Mouse (Mus musculus): ENCODE measurements around the gene Slc35e2.
"Not testable (repeated sequence)": the region's sequence is repeated elsewhere in the genome, so short reads cannot be mapped to it uniquely, and the experiment has no call there.

The Slc35e2 gene

DNA sequence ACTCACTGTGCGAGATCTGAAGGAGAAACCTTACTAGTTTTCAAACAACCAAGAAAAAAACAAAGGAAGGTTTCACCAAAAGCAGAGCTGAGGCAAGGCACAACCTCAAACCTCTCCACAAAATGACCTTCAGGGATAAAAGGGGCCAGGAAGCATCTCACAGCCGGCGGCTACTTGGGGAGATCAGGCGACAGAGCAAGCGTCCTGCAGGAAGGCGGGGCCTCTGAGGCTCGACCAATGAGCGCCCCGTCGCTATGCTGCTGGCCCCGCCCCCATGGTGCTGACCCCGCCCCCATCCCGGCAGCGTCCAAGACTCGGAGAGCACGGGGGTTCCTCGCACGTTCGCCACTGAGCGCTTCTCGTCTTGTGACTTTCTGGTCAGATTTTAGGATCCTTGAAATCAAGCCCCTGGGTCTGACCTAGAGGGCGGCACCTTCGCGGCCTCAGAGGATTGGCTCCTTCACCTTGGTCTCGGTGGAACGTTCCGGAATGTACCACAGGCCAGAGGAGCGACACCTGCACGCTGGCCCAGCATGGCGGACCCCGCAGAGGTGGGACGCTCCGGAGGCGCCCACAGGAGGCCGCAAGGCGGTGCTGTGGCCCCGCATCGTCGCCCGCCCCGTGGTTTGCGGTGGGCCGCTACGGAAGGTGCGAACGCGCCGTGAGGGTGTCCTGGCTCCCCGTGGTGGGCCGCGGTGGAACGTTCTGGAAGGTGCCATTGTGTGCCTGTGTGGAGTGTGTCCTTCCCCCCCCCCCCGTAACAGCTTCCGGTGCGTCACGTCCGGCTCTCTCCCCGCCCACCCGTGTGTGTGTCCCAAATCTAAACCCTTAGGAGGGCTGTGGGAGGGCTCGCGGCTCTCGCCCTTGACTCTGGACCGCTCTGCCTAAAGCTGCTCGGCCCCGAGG, at the start of gene Slc35e2:
Gene Slc35e2, plus strand, starts transcription at position 326 of the 906 bp plus-strand sequence.
- DNase-seq (ENCODE audit: low read depth, low spot score) = peak; percentile 91

GRCm38 (mm10) chr4:155552917-155553532, 48.2 kb upstream of the Slc35e2 start:
- DNase-seq (ENCODE audit: low read depth, low spot score) = no peak

DNA sequence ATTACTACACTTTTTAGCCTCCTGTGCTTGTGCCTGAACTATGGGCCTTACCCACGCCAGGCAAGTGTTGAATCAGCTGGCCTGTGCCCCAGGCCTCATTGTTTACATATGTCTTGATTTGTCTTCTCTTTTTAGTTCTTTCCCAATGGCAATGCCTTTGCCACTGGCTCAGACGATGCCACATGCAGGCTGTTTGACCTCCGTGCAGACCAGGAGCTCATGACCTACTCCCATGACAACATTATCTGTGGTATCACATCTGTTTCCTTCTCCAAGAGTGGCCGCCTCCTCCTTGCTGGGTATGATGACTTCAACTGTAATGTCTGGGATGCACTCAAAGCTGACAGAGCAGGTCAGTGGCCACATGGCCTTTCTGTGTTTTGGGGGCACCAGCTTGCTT, 46.3 kb upstream of the Slc35e2 start:
- no peak for DNase-seq (ENCODE audit: low read depth, low spot score)

GRCm38 (mm10) chr4:155555464-155555863, 45.8 kb upstream of the Slc35e2 start:
- no peak for DNase-seq (ENCODE audit: low read depth, low spot score)

GRCm38 (mm10) chr4:155559454-155559853, 41.8 kb upstream of the Slc35e2 start:
- DNase-seq (ENCODE audit: low read depth, low spot score) = no peak

- DNase-seq (ENCODE audit: low read depth, low spot score) = no peak
Observed at GRCm38 (mm10) chr4:155560932-155561331, 40.3 kb upstream of the Slc35e2 start.

- no peak for DNase-seq (ENCODE audit: low read depth, low spot score)
Observed at GRCm38 (mm10) chr4:155561661-155562442, 39.4 kb upstream of the Slc35e2 start, which contains the start of gene Nadk. Nadk (plus strand) TSS chr4:155562378.

DNA sequence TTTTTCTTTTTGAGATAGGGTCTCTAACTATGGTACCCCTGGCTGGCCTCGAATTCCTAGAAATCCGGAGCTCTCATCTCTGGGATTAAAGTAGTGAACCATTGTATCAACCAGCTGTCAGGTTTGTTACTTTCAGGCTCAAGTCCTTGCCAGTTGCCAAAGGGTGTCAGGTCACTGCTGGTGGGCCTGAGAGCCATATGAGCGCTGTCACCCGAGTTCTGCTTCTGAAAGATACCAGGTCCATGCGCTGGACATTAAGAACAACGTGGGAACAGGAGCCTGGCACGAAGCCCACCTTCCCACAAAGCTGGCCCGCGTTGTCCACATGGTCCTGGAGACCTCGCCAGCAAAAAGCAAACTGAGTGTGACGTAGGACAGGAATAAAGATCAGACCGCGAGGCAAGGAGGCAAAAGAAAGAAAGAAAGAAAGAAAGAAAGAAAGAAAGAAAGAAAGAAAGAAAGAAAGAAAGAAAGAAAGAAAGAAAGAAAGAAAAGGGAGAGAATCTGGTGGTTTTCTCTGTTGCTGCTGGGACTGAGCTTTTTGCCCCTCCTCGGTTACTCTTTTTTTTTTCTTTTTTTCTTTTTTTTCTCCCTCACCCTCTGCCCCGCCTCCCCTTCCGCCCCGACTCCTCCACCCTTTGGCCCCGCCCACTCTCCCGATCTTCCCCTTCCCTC, 38.4 kb upstream of the Slc35e2 start:
- DNase-seq (ENCODE audit: low read depth, low spot score) = no peak

- peak; percentile 94 for DNase-seq (ENCODE audit: low read depth, low spot score)
Observed at GRCm38 (mm10) chr4:155563400-155564231, 37.6 kb upstream of the Slc35e2 start.

DNA sequence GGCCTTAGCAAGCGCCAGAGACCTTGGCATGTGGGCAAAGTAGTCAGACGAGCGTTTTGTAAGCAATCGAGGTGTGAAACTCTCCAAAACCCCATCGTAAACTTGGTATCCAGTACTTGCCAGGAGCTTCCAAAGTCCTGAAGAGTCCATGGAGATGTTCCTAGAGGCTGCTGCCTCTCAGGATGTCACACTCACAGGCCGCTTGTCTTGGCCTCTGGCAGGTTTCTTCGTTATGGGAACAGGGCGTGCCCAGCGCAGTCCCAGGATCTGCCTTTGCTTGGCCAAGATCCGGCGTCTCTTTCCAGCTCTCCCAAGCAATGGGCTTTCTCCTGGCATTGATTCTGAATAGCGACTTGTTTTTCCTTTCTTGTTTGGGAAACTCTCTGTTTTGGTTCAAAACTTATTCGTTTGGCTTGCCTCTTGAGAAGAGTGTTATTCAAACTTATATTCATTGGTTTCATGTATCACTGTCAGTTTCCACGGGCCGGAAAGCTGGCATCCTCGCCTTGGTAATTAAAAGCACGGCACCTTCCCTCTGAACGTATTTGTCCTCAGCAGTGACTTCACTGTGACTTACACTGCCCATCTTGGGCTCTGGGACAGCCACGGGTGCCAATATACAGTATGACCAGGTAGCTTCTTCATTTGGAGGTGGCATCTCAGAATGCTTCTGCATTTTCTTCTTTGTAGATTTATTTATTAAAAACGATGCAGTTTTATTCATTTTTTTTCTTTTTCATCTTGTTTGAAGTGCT, 36.7 kb upstream of the Slc35e2 start:
- DNase-seq (ENCODE audit: low read depth, low spot score) = peak; percentile 42

DNA sequence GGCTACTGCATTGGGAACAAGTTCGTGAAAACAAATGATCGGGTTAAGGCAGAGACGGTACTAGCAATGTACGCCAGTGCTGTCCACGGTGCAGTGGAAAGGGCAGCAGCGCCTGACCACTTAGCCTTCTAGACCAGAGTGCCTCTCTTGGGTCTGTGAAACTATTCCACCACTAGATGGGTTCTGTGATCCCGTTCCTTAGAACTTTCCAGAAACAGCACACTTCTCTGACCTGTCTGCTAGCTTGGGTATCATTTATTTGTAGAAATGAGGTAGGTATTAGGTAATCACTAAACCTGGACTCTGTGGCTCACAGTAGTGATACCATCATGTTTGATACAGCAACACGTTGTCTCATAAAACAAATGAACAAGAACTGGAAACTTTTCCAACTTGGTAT, 34.7 kb upstream of the Slc35e2 start:
- DNase-seq (ENCODE audit: low read depth, low spot score) = no peak

- DNase-seq (ENCODE audit: low read depth, low spot score) = peak; percentile 36
Observed at GRCm38 (mm10) chr4:155568170-155568569, 33.0 kb upstream of the Slc35e2 start.

- DNase-seq (ENCODE audit: low read depth, low spot score) = no peak
Observed at GRCm38 (mm10) chr4:155568632-155569370, 32.4 kb upstream of the Slc35e2 start.

DNA sequence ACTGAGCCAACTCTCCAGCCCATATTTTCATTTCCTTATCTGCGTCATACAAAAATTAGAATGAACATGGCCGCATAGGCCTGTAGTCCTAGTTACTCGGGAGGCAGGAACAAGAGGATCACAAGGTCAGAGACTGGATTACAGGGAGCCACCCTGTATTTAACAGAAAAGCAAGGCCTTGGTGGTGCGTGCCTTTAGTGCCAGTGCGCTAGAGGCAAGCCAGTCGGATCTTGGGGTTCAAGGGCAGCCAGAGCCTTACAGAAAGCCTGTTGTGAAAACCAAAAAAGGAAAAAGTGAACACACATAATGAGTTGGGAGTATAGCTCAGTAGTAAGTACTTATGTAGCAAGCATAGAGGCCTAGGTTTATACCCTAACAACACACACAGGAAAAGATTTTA, 31.4 kb upstream of the Slc35e2 start:
- no peak for DNase-seq (ENCODE audit: low read depth, low spot score)

- not testable (repeated sequence) for DNase-seq (ENCODE audit: low read depth, low spot score)
Observed at GRCm38 (mm10) chr4:155570315-155570714, 30.9 kb upstream of the Slc35e2 start.

- no peak for DNase-seq (ENCODE audit: low read depth, low spot score)
Observed at GRCm38 (mm10) chr4:155571442-155571841, 29.8 kb upstream of the Slc35e2 start.

DNA sequence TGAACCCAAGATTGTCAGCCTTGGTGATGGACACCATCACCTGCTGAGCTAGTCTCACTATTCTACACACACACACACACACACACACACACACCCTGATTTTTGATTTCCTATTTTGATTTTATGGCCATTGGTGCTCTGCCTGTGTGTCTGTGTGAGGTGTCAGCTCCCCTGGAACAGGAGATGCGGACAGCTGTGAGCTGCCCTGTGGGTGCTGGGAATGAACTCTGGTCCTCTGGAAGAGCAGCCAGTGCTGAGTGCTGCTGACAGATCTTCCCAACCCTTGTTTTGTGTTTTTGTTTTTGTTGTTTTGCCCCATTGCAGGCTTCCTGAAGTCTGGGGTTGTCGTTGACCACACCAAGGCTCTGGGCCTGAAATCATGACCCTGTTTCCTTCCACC, 28.1 kb upstream of the Slc35e2 start:
- no peak for DNase-seq (ENCODE audit: low read depth, low spot score)

GRCm38 (mm10) chr4:155573876-155574275, 27.3 kb upstream of the Slc35e2 start:
- DNase-seq (ENCODE audit: low read depth, low spot score) = no peak

DNA sequence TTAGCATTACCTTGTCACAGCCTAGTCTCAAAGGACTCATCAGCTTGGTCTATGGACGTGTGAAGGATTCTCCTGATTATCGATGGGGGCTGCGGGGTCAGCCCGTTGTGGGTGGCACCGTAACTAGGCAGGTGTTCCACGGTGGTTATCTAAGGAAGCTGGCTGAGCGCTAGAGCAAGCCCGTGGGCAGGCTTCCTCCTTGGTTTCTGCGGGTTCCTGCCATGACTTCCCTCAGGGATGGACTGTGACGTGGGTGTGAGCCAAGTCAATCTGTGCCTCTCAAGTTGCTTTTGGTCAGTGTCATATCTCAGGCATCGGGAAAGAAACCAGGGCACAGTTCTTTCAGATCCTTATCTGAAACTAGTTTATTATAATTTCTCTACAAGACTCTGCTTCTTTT, 26.3 kb upstream of the Slc35e2 start:
- no peak for DNase-seq (ENCODE audit: low read depth, low spot score)

Data from c-Kit-negative CD71-positive TER-119-positive erythroid progenitor cells, embryonic 14.5 days (primary cell).